Mouse (Mus musculus) thymus, adult 2 months (tissue): ENCODE measurements around the gene Doc2g.

Source experiments
- CTCF ChIP-seq: fragments of 200-500 bp; IDR thresholded peaks from 2 replicates; pipeline ENCODE4 v1.5.1; 2012; ENCODE audit warnings: mild to moderate bottlenecking, control low read depth, low read length, moderate library complexity, borderline replicate concordance; ENCODE audit not compliant: control insufficient read depth, poor library complexity, insufficient read depth; ENCODE audit errors: extremely low read depth
- POLR2A ChIP-seq: fragments of 200-500 bp; IDR thresholded peaks from 2 replicates; pipeline ENCODE4 v1.6.1; 2012; ENCODE audit warnings: mild to moderate bottlenecking, low read length, control low read depth, moderate library complexity; ENCODE audit not compliant: control insufficient read depth, poor library complexity, insufficient read depth; ENCODE audit errors: extremely low read depth

DNA sequence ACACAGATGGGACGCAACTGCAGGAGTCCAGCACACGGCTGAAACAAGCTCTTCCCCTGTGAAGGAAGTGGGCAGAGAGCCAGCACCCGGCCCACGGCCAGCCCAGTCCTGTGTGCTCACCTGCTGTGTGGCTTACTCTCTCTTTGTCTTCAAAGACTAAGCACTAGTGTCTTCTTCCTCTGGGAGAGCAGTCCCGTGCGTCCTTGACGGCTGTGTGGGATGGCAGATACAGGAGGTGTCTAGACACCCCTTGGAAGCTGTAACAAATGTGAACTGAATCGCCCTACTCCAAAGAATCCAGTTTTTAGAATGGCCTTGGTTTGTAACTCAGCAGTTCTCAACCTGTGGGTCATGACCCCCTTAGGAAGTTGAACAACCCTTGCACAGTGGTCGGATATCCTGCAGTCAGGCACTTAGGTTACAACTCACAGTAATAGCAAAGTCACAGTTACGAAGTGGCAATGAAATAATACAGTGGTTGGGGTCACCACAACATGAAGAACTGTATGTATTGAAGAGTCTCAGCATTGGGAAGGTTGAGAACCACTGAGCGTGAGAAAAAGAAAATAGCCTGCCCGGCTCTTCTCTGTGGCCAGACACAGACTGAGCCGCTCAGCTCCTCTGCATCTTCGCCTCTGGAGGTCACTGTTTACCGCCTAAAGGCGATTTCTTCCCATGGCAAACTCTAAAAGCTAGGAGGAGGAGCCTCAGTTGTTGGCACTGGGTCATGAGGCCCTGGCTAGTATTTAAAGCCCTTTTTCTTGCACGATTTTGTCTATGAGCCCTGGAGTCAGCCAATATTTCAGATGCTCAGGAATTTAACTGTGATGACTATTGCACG lies 15.8 kb downstream of the Doc2g start:
- TF ChIP-seq POLR2A, result no peak
- 0 out of 2 replicates have a peak, but pooled peaks have one; percentile 32 for TF ChIP-seq CTCF
